Mouse (Mus musculus): ENCODE measurements around the gene Mpdu1.
A peak's percentile ranks its signal among the peaks of the same experiment; 100 is the strongest.
"Not testable (repeated sequence)": the region's sequence is repeated elsewhere in the genome, so short reads cannot be mapped to it uniquely, and the experiment has no call there.

Mpdu1 gene

GRCm38 (mm10) chr11:69617805-69618204 lies 44.6 kb downstream of the Mpdu1 start, which contains the start of gene Shbg:
Gene Shbg (minus strand): TSS chr11:69617905.
- no peak for DNase-seq

GRCm38 (mm10) chr11:69616781-69617180 lies 45.7 kb downstream of the Mpdu1 start:
- DNase-seq: no peak

- not testable (repeated sequence) for DNase-seq
Measured at GRCm38 (mm10) chr11:69614257-69614588, 48.2 kb downstream of the Mpdu1 start.

GRCm38 (mm10) chr11:69613553-69614256 lies 48.7 kb downstream of the Mpdu1 start:
- DNase-seq: peak; percentile 71

GRCm38 (mm10) chr11:69610899-69611298 lies 51.5 kb downstream of the Mpdu1 start:
- DNase-seq: no peak

GRCm38 (mm10) chr11:69609416-69609815 lies 53.0 kb downstream of the Mpdu1 start:
- DNase-seq: no peak

- no peak for DNase-seq
Measured at GRCm38 (mm10) chr11:69608525-69608924, 53.9 kb downstream of the Mpdu1 start.

- no peak for DNase-seq
Measured at GRCm38 (mm10) chr11:69606832-69607231, 55.6 kb downstream of the Mpdu1 start.

Measured in right cerebral cortex, adult 18-20 months (tissue).